Mouse (Mus musculus) G1E (cell line): ENCODE results near the gene Stx8. TPM values are rescaled to one million over a fixed set of nuclear protein-coding genes. Genes with fewer than 3 reads are reported as not detected.

Experiments
- ATAC-seq: 2 replicates; pipeline ENCODE4 v1.8.0; 2016; ENCODE audit warnings: mild to moderate bottlenecking; ENCODE audit not compliant: insufficient number of reproducible peaks, poor library complexity, low FRiP score, severe bottlenecking; ENCODE audit errors: extremely low read depth
- DNase-seq: peaks from one replicate; pipeline ENCODE4 v3.0.0; 2012; ENCODE audit warnings: low spot score
- H3K27me3 ChIP-seq: 2 replicates; pipeline ENCODE4 v1.6.1; 2012; ENCODE audit warnings: mild to moderate bottlenecking, low read length, inconsistent platforms; ENCODE audit not compliant: insufficient read depth
- H3K36me3 ChIP-seq: replicated peaks from 2 replicates; pipeline ENCODE3; 2012; ENCODE audit warnings: mild to moderate bottlenecking, inconsistent platforms
- H3K4me1 ChIP-seq: 2 replicates; pipeline ENCODE4 v1.6.1; 2012; ENCODE audit warnings: low read depth, low read length, inconsistent platforms, mixed read lengths; ENCODE audit not compliant: insufficient read depth
- H3K4me3 ChIP-seq: 2 replicates; pipeline ENCODE4 v1.5.1; 2012; ENCODE audit warnings: low read depth, mild to moderate bottlenecking, inconsistent platforms, low read length, moderate library complexity, mixed read lengths
- H3K9me3 ChIP-seq: replicated peaks from 2 replicates; pipeline ENCODE4 v1.6.1; 2012; ENCODE audit warnings: inconsistent platforms
- CTCF ChIP-seq: IDR thresholded peaks from 2 replicates; pipeline ENCODE4 v1.5.1; 2012; ENCODE audit warnings: low read depth, low read length, inconsistent platforms, mixed read lengths
- GATA1 ChIP-seq: IDR thresholded peaks from 2 replicates; pipeline ENCODE4 v1.6.1; 2012; ENCODE audit warnings: borderline replicate concordance, low read length, inconsistent platforms, mixed read lengths
- GATA2 ChIP-seq: IDR thresholded peaks from 2 replicates; pipeline ENCODE4 v1.6.1; 2012; ENCODE audit warnings: low read depth, low read length, inconsistent platforms, borderline replicate concordance
- POLR2AphosphoS5 ChIP-seq: IDR thresholded peaks from 2 replicates; pipeline ENCODE4 v1.6.1; 2012; ENCODE audit warnings: low read depth, low read length, inconsistent platforms; ENCODE audit not compliant: insufficient replicate concordance
- TAL1 ChIP-seq: conservative IDR thresholded peaks from 2 replicates; pipeline ENCODE4 v1.6.1; 2012; ENCODE audit warnings: low read depth, low read length, inconsistent platforms, mixed read lengths
- polyA plus RNA-seq: library from polyadenylated mRNA; stranded (reverse); fragments of >175 nt; gene quantifications from 2 replicates; pipeline ENCODE4 v1.2.3, GENCODE M21; 2012
- total RNA-seq, 2 experiments: library from RNA; stranded (forward) in 1 of 2; stranded (reverse) in 1 of 2; fragments of 200-1000 nt in 1 of 2; fragments of >200 nt in 1 of 2; fragmentation: Nextera tagmentation in 1 of 2; gene quantifications; 2 replicates each; pipeline ENCODE4 v1.2.3; 2014 to 2017

The Stx8 gene
- total and polyA plus RNA-seq, 3 experiments = 1.6 to 62.2 (median 40.1) TPM

DNA sequence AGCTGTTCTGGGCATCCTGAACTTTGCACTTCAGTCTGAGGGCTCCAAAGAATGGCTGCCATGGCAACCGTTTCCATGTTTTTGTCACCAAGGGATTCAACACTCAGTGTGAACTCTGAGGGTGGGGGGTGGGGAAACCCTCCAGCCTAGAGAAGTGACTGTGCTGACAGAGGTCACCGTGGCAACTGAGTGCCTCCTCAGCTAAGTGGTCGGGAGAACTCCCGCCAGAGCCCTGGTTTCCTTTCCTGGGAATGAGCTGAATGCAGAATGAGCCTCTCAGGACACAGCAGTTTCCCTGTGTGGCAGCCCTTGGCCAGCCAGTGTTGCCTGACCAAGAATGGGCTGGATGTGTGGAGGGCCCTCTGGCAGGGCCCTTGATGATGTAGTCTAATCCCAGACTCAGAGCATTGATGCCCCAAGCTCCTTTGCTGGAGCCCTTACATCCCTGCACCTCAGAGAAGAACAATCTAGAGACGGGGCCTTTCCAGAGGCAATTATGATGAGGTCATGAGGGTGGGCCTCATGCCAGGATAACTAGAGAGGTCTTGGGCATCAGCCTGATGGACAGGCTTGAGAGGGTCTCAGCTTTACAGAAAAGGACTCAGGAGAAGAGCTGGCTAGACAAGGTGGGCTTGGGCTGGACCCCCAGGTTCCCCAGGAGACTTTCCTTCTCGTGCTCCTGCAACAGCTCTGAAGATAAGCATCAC lies 249.4 kb downstream of the Stx8 start:
- TF ChIP-seq POLR2AphosphoS5 = no peak
- TF ChIP-seq CTCF = no peak
- no peak for TF ChIP-seq GATA1
- no peak for TF ChIP-seq GATA2
- TF ChIP-seq TAL1 = no peak
- no peak overlapping the region for H3K4me3 ChIP-seq
- ATAC-seq (no peak), DNase-seq (no peak)
- peaks cover 13% of the 10 kb centered on the region; the same call in 1 of the 2 replicates for H3K27me3 ChIP-seq
- H3K4me1 ChIP-seq = no peaks in the 10 kb centered on the region
- H3K9me3 ChIP-seq = no peaks in the 10 kb centered on the region
- H3K36me3 ChIP-seq = no peaks in the 10 kb centered on the region

DNA sequence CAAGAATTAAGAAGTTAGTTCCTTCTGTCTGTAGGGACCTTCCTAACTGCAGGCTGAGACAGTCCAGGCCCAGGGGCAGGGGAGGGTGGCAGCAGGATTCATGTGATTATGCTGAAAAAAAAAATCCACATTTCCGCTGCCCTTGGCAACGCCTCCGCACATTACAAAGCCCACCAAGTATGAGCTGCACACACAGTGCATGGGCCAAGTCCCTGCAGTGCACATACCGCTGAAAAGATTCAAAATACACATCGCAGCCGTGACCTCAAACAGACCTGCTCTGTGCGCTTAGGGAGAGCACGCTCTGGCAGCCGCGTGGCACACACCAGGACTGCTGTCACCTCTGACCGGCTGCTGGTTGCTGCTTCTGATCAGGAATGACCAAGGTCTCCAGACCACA lies 250.0 kb downstream of the Stx8 start:
- Histone ChIP-seq H3K36me3 (no peaks in the 10 kb centered on the region), H3K27me3 (peaks cover 13% of the 10 kb centered on the region; the same call in 1 of the 2 replicates), H3K4me1 (no peaks in the 10 kb centered on the region), H3K4me3 (no peak overlapping the region), H3K9me3 (no peaks in the 10 kb centered on the region)
- ATAC-seq = no peak
- DNase-seq = no peak
- TF ChIP-seq CTCF (no peak), TAL1 (no peak), GATA2 (no peak), GATA1 (no peak), POLR2AphosphoS5 (no peak)

DNA sequence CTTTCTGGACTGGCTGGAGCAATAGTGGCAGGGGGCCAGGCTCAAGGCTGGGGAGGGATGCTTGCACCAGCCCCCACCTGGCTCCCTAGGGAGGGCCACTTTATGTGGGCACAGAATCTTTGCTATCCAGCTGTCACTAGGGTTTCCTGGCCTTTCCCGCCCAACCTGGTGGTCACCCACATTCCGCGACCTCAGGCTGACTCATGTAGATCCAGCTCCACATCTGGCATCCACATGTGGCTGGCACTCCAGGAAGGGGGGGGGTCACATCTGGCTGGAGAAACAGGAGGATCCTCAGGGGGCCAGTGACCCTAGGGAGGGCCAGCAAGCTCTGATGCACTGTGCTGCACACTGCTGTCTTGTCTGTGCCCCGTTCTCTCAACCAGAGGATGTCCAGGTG lies 254.7 kb downstream of the Stx8 start:
- no peak for TF ChIP-seq GATA1
- no peak for TF ChIP-seq CTCF
- no peak for TF ChIP-seq POLR2AphosphoS5
- TF ChIP-seq GATA2 = no peak
- no peak for TF ChIP-seq TAL1
- Histone ChIP-seq H3K36me3 (no peaks in the 10 kb centered on the region), H3K4me1 (no peaks in the 10 kb centered on the region), H3K9me3 (no peaks in the 10 kb centered on the region), H3K4me3 (no peak overlapping the region), H3K27me3 (peaks cover 10% of the 10 kb centered on the region; the same call in 1 of the 2 replicates)
- ATAC-seq (no peak), DNase-seq (no peak)

DNA sequence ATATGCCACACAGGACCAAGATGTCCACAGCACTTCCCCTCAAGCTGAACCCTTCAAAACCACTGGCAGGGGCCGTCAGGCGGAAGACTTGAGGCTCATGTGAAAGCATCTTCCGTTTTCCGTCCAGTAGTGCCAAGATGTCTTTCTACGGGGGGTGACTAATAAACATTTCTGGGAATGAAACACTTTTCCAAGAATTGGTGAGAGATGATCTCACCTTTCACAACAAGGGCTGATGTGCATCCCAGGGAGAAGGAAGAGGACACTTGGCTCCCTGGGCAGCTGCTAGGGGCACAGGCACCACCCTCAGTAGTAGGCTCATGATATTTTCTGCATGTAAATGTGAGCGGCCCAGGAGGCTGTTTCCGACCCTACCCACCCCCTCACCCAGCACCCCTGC lies 256.2 kb downstream of the Stx8 start:
- TF ChIP-seq GATA2 (no peak), POLR2AphosphoS5 (no peak), TAL1 (no peak)
- no peaks in the 10 kb centered on the region for H3K9me3 ChIP-seq
- no peak overlapping the region for H3K4me3 ChIP-seq
- H3K36me3 ChIP-seq = no peaks in the 10 kb centered on the region
- ATAC-seq (no peak), DNase-seq (no peak)
- peaks cover 7% of the 10 kb centered on the region; the same call in 1 of the 2 replicates for H3K27me3 ChIP-seq
- no peaks in the 10 kb centered on the region for H3K4me1 ChIP-seq

DNA sequence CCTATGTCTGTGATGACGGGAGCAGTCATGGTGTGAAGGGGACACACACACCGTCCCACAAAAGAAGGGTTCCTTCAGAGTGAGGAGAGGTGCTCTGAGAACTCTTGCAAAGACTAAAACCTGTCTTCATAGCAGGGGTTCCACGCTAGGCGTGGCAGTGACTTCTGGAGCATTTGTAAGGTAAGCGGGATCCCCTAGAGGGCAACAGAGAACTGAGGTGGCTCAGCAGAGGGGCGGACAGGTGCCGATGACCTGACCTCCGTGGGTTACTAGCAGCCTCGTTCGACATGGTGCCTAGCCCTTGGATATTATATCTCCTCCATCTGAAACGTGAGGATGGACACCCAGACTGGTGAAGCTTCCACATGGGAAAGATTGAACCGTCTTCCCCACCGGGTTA lies 257.1 kb downstream of the Stx8 start:
- H3K4me3 ChIP-seq = no peak overlapping the region
- H3K36me3 ChIP-seq = no peaks in the 10 kb centered on the region
- no peaks in the 10 kb centered on the region for H3K9me3 ChIP-seq
- ATAC-seq (no peak), DNase-seq (no peak)
- H3K4me1 ChIP-seq = no peaks in the 10 kb centered on the region
- H3K27me3 ChIP-seq = peaks cover under 1% of the 10 kb centered on the region; the same call in 1 of the 2 replicates
- TF ChIP-seq GATA1 = no peak
- TF ChIP-seq TAL1 = no peak
- TF ChIP-seq GATA2 = no peak
- TF ChIP-seq CTCF = no peak
- no peak for TF ChIP-seq POLR2AphosphoS5

DNA sequence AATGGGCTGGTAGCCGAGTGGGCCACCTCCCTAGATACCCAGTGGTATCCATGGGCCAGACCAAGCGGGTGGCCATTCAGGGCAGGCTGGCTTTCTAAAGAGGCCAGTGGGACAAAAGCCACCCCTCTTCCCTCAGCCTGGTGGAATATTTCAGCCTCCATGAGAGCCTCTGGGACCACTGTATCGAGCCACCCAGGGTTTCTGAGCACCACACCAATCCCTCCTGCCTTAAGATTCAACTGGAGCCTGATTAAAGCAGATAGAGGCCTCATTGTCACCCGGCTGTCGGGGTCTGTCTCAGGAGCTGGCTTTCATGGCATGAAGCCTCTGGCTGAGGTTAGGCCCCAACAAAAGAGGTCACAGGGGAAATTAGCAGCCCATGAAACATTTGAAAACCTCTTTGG lies 260.7 kb downstream of the Stx8 start:
- TF ChIP-seq CTCF = no peak
- TF ChIP-seq GATA2 = no peak
- TF ChIP-seq POLR2AphosphoS5 = no peak
- TF ChIP-seq GATA1 = no peak
- no peak for TF ChIP-seq TAL1
- H3K27me3 ChIP-seq = no peaks in the 10 kb centered on the region
- no peak for ATAC-seq

More for the DNA sequence above, 260.7 kb downstream of the Stx8 start:
- Histone ChIP-seq H3K4me1 (no peaks in the 10 kb centered on the region), H3K4me3 (no peak overlapping the region), H3K36me3 (no peaks in the 10 kb centered on the region), H3K9me3 (peaks cover 3% of the 10 kb centered on the region; the same call in 1 of the 2 replicates)
- no peak for DNase-seq
